Mouse (Mus musculus) erythroblast, embryonic 14.5 days (primary cell): ENCODE measurements at regions not wholly inside any gene's neighbourhood (a gene's known extent, or its start where the extent isn't known, plus 50 kb on each side); places are given as distances from the start of the nearest gene placed in this dataset.

Experiments used
- GATA1 ChIP-seq: IDR thresholded peaks from 2 replicates; pipeline ENCODE4 v1.6.1; 2012; ENCODE audit warnings: low read length, inconsistent platforms, mixed read lengths
- TAL1 ChIP-seq: IDR thresholded peaks from 3 replicates; pipeline ENCODE4 v1.6.1; 2012; ENCODE audit warnings: low read length, inconsistent platforms, mixed read lengths

- TF ChIP-seq GATA1 (no peak), TAL1 (no peak)
Observed at GRCm38 (mm10) chr6:31092760-31093159, 133.9 kb upstream of the Klf14 start.
